Mouse (Mus musculus): ENCODE measurements around the gene Psme2. TPM values are rescaled to one million over a fixed set of nuclear protein-coding genes. Genes with fewer than 3 reads are reported as not detected.

The Psme2 gene
- polyA plus RNA-seq, 1 experiment from 2014 or later, result 366 TPM

GRCm38 (mm10) chr14:55589771-55590448 is 1.0 kb downstream of the Psme2 start:
- Histone ChIP-seq H3K4me2 (replicated peaks) (peak overlapping the region; percentile 85), H3K27me3 (replicated peaks) (no peaks in the 10 kb centered on the region), H3K9me3 (no peaks in the 10 kb centered on the region), H3K4me3 (replicated peaks) (peak overlapping the region; percentile 90), H3K36me3 (peaks cover 3% of the 10 kb centered on the region; the same call in 1 of the 2 replicates), H3K4me1 (replicated peaks) (peaks cover 23% of the 10 kb centered on the region), H3K9ac (peak overlapping the region; percentile 52), H3K27ac (peak overlapping the region; percentile 98)
- WGBS, result 69% methylated on average over 11 of the region's 11 CpGs
- no peak for ATAC-seq

DNA sequence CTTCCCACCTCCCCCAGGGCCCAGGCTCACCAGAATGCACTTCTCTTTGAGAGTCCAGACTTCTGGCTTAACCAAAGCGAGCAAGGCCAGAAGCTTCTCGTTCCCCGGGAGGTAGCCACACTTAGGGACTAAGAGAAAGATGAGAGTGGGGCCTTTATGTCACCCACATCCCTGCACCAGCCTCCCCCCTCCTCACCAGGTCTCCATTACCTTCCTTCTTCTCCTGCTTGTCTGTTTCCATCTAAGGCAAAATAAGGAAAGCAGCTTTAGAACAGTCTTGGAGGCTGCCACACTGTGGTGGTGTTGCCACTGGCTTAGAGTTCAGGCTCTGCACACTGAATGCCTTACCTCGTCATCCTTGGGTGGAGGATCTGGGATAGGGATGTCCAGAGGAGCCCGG is 1.6 kb downstream of the Psme2 start:
- H3K9me3 ChIP-seq, result no peaks in the 10 kb centered on the region
- H3K27me3 ChIP-seq (replicated peaks), result no peaks in the 10 kb centered on the region
- no peak overlapping the region for H3K27ac ChIP-seq
- H3K4me2 ChIP-seq (replicated peaks), result no peak overlapping the region; the same call in 1 of the 2 replicates
- no peak overlapping the region for H3K9ac ChIP-seq
- no peaks in the 10 kb centered on the region for H3K36me3 ChIP-seq
- ATAC-seq, result no peak
- peaks cover 27% of the 10 kb centered on the region for H3K4me1 ChIP-seq (replicated peaks)
- WGBS, result 93% methylated on average over 5 of the region's 5 CpGs
- no peak overlapping the region for H3K4me3 ChIP-seq (replicated peaks)

GRCm38 (mm10) chr14:55586149-55586548 is 4.8 kb downstream of the Psme2 start:
- Histone ChIP-seq H3K36me3 (peaks cover 6% of the 10 kb centered on the region; the same call in 1 of the 2 replicates), H3K27ac (no peak overlapping the region)
- no peak for ATAC-seq

DNA sequence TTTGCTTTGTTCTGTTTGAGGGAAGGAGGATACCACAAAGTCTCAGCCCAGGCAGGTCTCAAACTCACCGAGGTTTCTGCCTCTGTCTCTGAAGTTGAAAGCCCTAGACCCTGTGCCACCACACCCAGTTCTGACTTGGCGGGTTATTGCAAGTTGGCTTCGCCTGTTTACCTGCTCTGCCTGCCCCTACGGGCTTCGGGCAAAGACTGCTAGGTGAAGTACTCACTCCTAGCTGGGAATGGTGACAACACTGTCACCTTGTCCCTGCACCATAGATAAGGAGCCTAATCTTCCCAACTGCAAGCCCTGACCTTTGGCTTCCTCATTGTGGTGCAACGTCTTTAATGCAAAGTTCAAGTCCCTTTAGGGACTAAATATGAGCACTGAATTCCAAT is 5.3 kb downstream of the Psme2 start:
- peak; percentile 70 for ATAC-seq
- peaks cover 18% of the 10 kb centered on the region for H3K4me1 ChIP-seq (replicated peaks)
- H3K36me3 ChIP-seq, result peaks cover 9% of the 10 kb centered on the region
- H3K9ac ChIP-seq, result no peak overlapping the region
- 44% methylated on average over 6 of the region's 6 CpGs for WGBS
- H3K9me3 ChIP-seq, result no peaks in the 10 kb centered on the region
- peak overlapping the region; percentile 93 for H3K4me2 ChIP-seq (replicated peaks)
- peak overlapping the region; percentile 62; the same call in 1 of the 2 replicates for H3K27ac ChIP-seq
- no peaks in the 10 kb centered on the region for H3K27me3 ChIP-seq (replicated peaks)
- peak overlapping the region; percentile 56 for H3K4me3 ChIP-seq (replicated peaks)

More at GRCm38 (mm10) chr14:55586149-55586548, 4.8 kb downstream of the Psme2 start:
- H3K4me2 ChIP-seq (replicated peaks), result no peak overlapping the region
- 93% methylated on average over 2 of the region's 2 CpGs for WGBS
- no peaks in the 10 kb centered on the region for H3K27me3 ChIP-seq (replicated peaks)
- no peak overlapping the region for H3K4me3 ChIP-seq (replicated peaks)
- H3K4me1 ChIP-seq (replicated peaks), result peaks cover 18% of the 10 kb centered on the region
- H3K9me3 ChIP-seq, result no peaks in the 10 kb centered on the region
- H3K9ac ChIP-seq, result no peak overlapping the region

DNA sequence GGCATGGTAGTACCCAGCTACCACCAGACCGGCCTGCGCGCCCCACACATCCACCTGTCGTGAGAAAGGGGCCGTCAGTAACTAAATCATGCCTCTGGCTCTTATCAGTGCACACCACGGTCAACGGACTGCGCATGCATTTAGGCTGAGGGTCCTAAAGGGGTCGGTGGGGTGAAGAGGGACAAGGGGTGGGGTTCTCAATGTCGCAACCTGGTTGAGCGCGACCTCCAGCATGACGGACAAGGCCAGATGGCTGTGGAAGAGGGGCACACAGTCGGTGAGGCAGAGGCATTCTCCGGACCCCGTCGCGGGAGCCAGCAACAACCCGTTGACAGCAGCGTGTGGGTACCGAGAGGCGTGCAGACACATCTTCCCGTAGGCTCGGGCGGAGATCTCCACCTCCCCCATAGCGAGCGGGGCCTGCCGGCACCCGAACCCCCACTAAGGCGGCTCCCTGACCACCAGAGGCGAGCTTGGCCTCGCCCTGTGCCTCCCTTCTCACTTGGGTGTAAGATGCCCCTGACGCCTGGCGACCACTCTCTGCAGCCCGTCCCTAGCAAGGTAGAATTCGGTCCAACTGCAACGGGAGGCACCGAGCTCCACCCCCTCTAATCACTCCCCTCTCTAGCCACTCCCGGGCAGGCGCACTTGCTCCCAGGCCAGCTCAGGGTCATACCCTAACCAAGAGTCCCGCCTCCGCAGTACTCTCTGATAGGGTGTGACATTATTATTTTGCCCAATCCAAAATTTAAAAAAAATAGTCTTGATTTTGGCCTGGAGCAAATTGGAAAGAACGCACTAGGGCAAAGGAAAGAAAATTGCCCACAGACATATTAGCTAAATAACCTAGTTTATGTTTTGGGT is 6.0 kb downstream of the Psme2 start, which contains the start of gene Emc9:
Gene Emc9 (minus strand): TSS at position 601 of the 864 bp plus-strand sequence.
- ATAC-seq, result peak; percentile 93
- peak within 1 kb of the TSS; percentile 62 for H3K27ac ChIP-seq

GRCm38 (mm10) chr14:55584303-55584701 is 6.6 kb downstream of the Psme2 start:
- Histone ChIP-seq H3K9me3 (no peaks in the 10 kb centered on the region), H3K36me3 (peaks cover 13% of the 10 kb centered on the region), H3K9ac (peak overlapping the region; percentile 53; the same call in 1 of the 2 replicates), H3K4me2 (replicated peaks) (peak overlapping the region; percentile 93), H3K4me3 (replicated peaks) (peak overlapping the region; percentile 56), H3K4me1 (replicated peaks) (peaks cover 9% of the 10 kb centered on the region; the same call in 1 of the 2 replicates), H3K27me3 (replicated peaks) (no peaks in the 10 kb centered on the region), H3K27ac (no peak overlapping the region)
- 35% methylated on average over 5 of the region's 5 CpGs for WGBS
- ATAC-seq, result no peak

More for the DNA sequence above, 6.0 kb downstream of the Psme2 start, which contains the start of gene Emc9:
- H3K9ac ChIP-seq, result peak within 1 kb of the TSS; percentile 53
- H3K36me3 ChIP-seq, result peaks cover 13% of the 10 kb centered on the region
- 4% methylated on average over 43 of the region's 43 CpGs for WGBS
- H3K4me1 ChIP-seq (replicated peaks), result peaks cover 14% of the 10 kb centered on the region
- peak within 1 kb of the TSS; percentile 93 for H3K4me2 ChIP-seq (replicated peaks)
- peak within 1 kb of the TSS; percentile 56 for H3K4me3 ChIP-seq (replicated peaks)
- H3K9me3 ChIP-seq, result no peaks in the 10 kb centered on the region
- H3K27me3 ChIP-seq (replicated peaks), result no peaks in the 10 kb centered on the region

- no peaks in the 10 kb centered on the region for H3K27me3 ChIP-seq (replicated peaks)
- no peak for ATAC-seq
- no peak overlapping the region for H3K27ac ChIP-seq
- H3K4me3 ChIP-seq (replicated peaks), result no peak overlapping the region
- H3K4me1 ChIP-seq (replicated peaks), result peaks cover 11% of the 10 kb centered on the region; the same call in 1 of the 2 replicates
- H3K4me2 ChIP-seq (replicated peaks), result no peak overlapping the region
- H3K9me3 ChIP-seq, result no peaks in the 10 kb centered on the region
- WGBS, result 68% methylated on average over 9 of the region's 9 CpGs
- no peak overlapping the region for H3K9ac ChIP-seq
- H3K36me3 ChIP-seq, result peaks cover 13% of the 10 kb centered on the region
Measured at GRCm38 (mm10) chr14:55581981-55582681, 8.8 kb downstream of the Psme2 start.

GRCm38 (mm10) chr14:55580731-55581130 is 10.2 kb downstream of the Psme2 start:
- peaks cover 13% of the 10 kb centered on the region for H3K4me1 ChIP-seq (replicated peaks)
- no peak overlapping the region for H3K27ac ChIP-seq
- H3K36me3 ChIP-seq, result peaks cover 13% of the 10 kb centered on the region
- H3K4me3 ChIP-seq (replicated peaks), result no peak overlapping the region
- H3K4me2 ChIP-seq (replicated peaks), result no peak overlapping the region
- H3K9me3 ChIP-seq, result no peaks in the 10 kb centered on the region
- ATAC-seq, result no peak
- H3K9ac ChIP-seq, result no peak overlapping the region
- whole genome bisulfite sequencing, result 94% methylated on average over 16 of the region's 16 CpGs
- no peaks in the 10 kb centered on the region for H3K27me3 ChIP-seq (replicated peaks)

DNA sequence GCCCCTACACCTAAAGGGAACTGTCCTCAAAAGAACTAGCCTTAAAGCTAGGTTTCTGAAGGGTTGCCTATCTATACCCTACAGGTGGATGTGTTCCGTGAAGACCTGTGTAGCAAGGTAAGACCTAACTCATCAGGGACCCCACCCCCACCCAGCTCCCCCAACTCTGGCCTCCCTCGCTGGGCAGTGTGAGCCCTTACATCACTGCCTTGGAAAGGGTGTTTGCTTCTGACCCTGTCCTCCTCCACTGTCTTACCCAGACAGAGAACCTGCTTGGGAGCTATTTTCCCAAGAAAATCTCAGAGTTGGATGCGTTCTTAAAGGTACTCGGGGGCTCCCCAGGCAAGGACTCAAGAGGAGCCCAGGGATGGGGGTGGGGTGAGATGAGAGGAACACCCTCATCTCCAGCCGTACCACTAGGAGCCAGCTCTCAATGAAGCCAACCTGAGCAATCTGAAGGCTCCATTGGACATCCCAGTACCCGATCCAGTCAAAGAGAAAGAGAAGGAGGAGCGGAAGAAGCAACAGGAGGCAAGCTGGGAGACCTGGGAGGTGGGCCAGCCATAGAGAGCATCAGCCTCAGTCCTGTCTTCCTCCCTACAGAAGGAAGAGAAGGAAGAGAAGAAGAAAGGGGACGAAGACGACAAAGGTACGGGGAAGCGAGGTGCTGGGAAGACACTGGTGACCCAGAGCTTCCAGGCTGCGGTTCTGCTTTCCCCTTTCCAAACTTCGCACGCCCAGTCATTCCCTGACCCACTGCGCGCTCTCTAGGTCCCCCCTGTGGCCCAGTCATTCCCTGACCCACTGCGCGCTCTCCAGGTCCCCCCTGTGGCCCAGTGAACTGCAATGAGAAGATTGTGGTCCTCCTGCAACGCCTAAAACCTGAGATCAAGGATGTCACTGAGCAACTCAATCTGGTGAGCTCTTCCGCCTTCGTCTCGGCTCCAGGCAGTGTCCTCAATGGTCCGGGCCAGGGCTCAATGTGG is 11.1 kb downstream of the Psme2 start:
- H3K27ac ChIP-seq, result no peak overlapping the region
- H3K4me1 ChIP-seq (replicated peaks), result peaks cover 13% of the 10 kb centered on the region
- no peaks in the 10 kb centered on the region for H3K9me3 ChIP-seq
- no peak overlapping the region for H3K9ac ChIP-seq
- peak overlapping the region; percentile 79; the same call in 1 of the 2 replicates for H3K4me2 ChIP-seq (replicated peaks)
- no peak for ATAC-seq
- no peaks in the 10 kb centered on the region for H3K27me3 ChIP-seq (replicated peaks)
- no peak overlapping the region for H3K4me3 ChIP-seq (replicated peaks)
- peaks cover 13% of the 10 kb centered on the region for H3K36me3 ChIP-seq
- WGBS, result 87% methylated on average over 23 of the region's 23 CpGs

DNA sequence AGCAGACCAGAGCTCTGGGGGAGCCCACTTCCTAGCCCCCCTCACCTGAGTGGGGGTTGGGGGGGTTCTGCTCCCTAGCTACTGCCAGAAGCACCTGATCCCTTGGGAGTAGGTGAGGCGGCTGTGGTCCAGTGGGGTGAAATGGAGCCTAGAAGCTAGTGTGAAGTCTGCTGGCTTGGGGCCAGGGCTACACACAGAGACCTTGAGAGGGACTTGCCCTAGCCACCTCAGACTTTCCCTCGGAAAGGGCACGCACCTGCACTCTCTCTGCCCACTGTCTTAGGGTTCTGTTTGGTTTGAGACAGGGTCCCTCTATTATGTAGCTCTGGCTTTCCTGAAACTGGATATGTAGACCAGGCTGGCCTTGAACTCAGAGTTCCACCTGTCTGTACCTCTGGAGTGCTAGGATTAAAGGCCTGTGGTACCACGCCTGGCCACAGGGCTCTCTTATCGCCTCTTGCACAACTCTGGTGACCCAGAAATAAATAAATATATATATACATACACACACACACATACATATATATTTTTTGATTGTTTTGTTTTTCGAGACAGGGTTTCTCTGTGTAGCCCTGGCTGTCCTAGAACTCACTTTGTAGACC is 12.1 kb downstream of the Psme2 start:
- 20% methylated on average over 6 of the region's 6 CpGs for whole genome bisulfite sequencing
- peak overlapping the region; percentile 79 for H3K4me2 ChIP-seq (replicated peaks)

More for the DNA sequence above, 12.1 kb downstream of the Psme2 start:
- peak overlapping the region; percentile 88 for H3K27ac ChIP-seq
- H3K36me3 ChIP-seq, result peaks cover 13% of the 10 kb centered on the region
- no peaks in the 10 kb centered on the region for H3K27me3 ChIP-seq (replicated peaks)
- H3K9ac ChIP-seq, result peak overlapping the region; percentile 92
- H3K9me3 ChIP-seq, result no peaks in the 10 kb centered on the region
- H3K4me1 ChIP-seq (replicated peaks), result peaks cover 10% of the 10 kb centered on the region
- H3K4me3 ChIP-seq (replicated peaks), result peak overlapping the region; percentile 79
- peak; percentile 69 for ATAC-seq
